Mouse (Mus musculus) heart, adult 8-10 months (tissue): Measurements from ENCODE around the gene Fblim1. TPM values are rescaled to one million over a fixed set of nuclear protein-coding genes. Genes with fewer than 3 reads are reported as not detected.

Experiments used
- DNase-seq: peaks from one replicate; pipeline ENCODE4 v3.0.0; 2022; ENCODE audit warnings: low spot score
- total RNA-seq, 4 experiments: library from RNA; stranded (reverse); gene quantifications; 2 replicates each; pipeline ENCODE4 v1.2.4; 2022

The Fblim1 gene
- total RNA-seq, 4 experiments from 2014 or later, result 221 to 281 (median 251) TPM

DNA sequence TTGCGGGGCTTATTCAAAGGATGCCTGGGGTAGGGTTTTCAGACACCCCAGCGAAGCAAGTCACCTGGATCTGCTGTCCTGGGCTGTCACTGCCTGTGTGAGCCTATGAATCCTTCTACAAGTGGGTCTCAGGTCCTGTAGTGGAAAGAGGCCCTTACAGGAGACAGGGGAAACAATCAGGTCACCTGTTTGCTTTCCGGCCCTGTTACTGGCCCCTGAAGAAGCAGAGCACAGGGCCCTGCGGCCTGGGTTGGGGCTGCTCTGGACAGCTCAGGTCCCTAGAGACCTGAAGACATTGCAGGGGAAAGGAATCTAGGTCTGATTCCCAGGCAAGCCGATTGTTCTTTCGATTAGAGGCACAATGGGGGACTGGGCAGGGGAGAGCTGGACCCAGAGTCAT is 5.5 kb downstream of the Fblim1 start:
- DNase-seq, result no peak

DNA sequence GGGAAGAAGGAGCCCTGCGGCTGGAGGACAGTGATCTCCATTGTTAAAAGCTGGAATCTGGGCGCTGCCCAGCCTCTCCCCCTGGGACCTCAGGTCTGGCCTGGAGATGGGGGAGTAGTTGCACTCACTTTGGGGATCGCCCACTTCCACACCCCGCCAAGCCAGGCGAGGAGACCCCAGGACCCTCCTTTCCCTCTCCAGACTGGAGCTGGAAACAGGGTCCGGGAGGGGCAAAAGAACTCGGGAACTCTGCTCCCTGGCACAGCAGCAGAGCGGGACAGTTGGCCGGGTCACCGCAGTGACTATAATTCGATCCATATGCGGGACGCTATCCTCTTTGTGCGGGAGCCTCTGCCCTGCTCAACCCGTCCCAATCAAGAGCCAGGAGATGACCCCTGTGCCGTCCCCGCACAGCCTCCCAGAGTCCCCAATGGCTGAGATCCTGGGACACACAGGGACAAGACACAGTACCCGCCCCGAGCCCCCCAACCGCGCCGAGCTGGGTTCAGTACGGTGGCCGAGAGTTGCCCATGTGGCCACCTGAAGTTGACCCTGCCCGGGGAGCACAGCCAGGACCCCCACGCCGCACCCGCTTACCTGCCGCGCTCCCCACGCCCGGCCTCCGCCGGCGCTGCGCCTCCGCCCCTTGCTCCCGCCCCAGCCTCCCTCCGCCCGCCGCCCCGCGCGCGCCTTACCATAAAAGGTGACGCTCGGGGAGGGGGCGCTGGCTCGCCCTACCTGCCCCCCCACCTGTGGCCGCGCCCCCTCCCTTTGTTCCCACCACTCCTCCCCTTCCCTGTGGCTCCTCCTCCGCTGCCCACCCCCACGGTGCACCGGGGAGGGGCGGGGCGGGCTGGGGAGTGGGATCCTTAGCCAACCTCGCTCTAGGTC is 6.4 kb downstream of the Fblim1 start:
- no peak for DNase-seq

- DNase-seq, result no peak
Observed at GRCm38 (mm10) chr4:141598894-141599250, 7.0 kb downstream of the Fblim1 start.

DNA sequence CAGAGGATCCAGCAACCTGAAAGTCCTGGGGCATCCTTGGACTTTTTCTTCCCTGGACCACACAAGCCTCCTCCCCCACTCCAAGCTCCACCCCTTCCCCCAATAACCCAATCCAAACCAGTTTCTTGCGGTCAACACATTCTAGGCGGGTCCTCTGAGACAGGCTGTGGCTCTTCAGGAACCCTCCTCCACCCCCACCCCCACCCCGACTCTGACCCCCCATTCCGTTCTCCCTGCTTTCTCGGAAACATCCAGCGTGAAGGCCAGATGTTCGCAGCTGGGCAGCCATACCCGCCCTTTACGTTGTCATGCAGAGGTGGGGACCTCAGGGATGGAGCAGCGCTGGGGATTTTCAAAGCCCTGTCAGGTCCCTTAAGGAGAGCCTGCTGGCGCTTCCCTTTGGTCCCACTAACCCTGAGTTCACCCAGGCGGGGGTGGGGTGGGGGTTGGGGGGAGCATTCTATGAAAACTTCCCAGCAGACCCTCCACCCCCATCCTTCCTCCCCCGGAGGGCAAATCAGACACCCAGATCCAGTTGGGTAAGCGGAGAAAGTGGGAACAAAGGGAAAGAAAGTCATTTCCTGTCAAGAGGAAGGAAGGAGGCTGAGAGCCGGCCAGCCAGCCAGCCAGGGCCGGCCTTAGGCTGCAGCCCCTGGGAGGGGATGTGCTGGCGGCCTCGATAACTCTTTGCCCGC is 7.5 kb downstream of the Fblim1 start:
- peak; percentile 60 for DNase-seq

DNA sequence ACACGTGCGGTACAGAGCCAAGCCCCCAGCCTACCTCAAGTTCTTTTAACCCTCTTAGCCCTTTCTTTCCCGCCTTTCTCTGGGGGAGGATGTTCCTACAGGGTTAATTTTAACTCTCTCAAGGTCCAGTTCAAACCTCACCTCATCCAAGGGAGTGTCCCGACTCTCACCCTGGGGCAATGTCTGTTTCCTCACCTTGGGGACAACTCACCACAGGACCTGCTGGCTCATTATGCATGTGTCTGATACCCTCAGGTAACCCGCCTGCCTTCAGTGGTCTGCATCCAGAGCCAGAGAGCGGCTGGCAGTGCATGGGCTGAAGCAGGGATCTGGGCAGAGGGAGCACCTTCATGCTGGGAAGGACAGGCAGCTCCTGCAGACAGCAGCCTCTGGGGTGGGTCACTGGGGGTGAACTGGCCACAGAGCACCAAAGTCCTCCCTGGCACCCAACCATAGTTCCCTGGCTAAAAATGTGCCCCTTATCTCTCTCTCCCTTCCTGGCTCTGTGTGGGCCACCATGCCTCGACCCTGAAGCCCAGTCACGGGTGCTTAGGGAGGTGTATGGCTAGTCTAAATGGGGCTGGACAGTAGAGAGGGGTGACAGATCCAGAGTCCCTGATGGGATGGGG is 9.1 kb downstream of the Fblim1 start:
- peak; percentile 53 for DNase-seq

DNA sequence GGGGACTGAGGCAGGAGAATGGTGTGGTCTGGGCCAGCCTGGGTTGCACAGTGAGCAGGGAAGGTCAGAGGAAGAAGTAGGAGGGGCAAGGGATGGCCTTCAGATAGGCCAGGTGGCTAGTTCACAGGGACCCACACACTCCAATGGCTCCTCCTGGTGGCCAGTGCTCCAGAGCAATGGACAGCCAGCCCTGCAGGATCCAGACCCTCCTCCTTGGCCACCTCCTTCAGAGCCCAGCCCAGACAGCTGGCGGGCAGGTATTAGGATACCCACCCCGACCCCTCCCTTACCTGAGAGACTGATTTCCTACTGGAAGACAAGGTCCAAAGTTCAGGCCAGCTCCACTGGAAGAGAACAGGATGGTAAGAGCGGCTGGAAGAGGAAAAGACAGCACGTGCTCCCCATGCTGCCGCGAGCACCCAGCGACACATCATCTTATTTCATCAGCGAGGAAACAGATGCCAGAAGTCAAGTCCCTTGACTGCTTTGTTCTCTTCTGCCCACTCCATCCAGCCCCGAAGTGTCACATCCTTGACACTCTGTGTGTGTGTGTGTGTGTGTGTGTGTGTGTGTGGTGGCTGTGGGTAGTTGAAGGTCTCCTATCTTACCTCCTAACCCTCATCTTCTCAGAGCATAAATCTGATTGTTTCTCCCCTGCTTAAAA is 10.2 kb downstream of the Fblim1 start:
- DNase-seq, result no peak

DNA sequence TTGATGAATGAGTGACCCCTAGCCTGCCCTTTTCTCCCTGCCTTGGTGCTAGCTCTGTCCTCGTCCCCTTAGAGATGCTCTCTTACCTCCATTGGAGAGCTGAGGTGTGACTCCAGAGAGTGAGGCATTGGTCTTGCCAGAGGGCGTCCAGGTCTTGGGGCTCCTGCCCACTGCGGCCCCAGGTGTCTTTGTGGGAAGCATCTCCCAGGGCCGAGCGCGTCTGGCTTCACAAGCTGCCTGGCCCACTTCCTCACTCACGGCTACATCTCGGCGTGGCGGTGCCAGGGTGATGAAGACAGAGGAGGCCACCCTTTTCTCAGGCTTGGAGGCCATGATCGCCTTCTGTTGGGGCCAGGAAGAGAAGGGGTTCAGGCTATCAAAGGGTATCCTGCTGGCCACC is 10.8 kb downstream of the Fblim1 start:
- no peak for DNase-seq

DNA sequence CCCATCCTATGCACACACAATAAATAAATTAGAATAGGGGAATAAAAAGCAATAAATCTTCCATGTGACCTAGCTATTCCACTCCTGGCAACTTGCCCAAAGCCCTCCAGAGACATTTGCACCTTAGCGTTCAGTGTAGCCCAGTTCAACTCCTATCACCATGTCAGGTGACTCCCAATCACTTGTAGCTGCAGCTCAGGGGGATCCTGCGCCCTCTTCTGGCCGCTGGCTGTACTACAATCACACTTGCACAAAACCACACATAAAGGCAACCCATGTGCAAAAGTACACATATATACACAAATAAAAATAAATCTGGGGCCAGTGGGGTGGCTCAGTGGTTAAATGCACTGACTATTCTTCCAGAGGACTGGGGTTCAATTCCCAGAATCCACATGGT is 14.3 kb downstream of the Fblim1 start:
- no peak for DNase-seq

DNA sequence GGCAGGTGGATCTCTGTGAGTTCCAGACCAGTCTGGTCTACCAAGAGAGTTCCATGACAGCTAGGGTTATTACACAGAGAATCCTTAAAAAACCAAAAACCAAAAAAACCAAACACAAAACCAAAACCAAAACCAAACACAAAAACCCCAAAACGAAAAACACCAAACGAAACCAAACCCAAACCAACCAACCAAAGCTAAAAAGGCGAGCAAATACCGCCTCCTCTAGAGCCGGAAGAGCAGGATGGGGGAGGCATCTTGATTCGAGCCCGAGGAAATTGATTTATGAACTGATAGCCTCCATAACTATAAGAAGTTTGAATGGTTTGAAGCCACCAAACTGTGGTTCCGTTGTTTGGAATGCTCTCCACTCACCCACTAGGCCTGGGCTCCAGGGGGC is 22.0 kb downstream of the Fblim1 start:
- DNase-seq, result no peak

GRCm38 (mm10) chr4:141581051-141581450 is 24.8 kb downstream of the Fblim1 start:
- no peak for DNase-seq

DNA sequence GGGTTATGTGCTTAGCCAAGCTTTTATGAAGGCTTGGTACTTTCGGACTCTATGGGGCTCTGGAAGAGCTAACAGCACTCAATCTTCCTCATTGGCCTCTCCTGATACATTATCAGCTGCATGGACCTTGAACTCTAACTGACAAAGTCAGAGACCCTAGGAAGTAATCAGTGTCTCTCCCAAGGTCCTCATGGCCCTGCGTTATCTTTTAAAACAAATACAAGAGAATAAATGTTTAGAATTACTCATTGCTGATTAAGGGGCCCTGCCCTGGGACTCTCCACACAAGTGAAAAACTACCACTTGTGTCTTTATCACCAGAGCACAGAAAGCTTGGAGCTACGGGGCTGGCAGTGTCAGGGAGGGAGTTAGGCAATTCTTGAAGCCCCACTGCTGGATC is 27.1 kb downstream of the Fblim1 start:
- no peak for DNase-seq

DNA sequence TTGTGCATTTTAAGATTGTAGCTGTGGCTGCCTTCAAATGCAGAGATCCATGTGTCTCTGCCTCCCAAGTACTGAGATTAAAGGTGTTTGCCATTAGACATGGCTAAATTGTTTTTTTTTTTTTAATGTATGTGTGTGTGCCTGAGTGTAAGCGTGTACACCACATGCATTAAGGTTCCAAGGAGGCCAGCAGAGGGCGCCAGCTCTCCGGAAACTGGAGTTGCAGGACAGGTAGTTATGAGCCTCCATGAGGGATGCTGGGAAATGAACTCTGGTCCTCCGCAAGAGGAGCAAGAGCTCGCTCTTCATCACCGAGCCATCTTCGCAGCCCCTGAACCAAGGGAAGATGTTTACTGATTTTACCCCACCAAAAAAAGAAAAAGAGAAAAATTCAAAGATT is 29.0 kb downstream of the Fblim1 start:
- no peak for DNase-seq

DNA sequence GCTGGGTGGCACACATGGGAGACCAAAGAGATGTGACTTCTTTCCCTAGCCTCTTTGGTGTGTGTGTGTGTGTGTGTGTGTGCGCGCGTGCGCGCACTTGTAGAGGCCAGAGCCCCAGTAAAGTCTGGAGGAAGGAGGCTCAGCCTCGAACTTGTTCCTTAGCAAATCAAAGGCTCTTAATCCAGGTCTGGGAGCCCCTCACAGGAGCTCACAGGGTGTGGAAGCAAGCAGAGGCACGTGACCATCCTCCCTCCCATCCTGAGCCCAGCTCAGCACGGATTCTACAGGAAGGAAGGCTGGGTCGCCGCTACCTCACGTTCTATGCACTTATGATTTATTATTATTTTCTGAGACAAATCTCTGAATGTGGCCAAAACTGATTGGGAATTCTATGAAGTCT is 29.5 kb downstream of the Fblim1 start:
- DNase-seq, result no peak

- DNase-seq, result peak; percentile 87
Observed at GRCm38 (mm10) chr4:141574789-141575702, 30.9 kb downstream of the Fblim1 start.

- no peak for DNase-seq
Observed at GRCm38 (mm10) chr4:141573359-141573966, 32.4 kb downstream of the Fblim1 start.

DNA sequence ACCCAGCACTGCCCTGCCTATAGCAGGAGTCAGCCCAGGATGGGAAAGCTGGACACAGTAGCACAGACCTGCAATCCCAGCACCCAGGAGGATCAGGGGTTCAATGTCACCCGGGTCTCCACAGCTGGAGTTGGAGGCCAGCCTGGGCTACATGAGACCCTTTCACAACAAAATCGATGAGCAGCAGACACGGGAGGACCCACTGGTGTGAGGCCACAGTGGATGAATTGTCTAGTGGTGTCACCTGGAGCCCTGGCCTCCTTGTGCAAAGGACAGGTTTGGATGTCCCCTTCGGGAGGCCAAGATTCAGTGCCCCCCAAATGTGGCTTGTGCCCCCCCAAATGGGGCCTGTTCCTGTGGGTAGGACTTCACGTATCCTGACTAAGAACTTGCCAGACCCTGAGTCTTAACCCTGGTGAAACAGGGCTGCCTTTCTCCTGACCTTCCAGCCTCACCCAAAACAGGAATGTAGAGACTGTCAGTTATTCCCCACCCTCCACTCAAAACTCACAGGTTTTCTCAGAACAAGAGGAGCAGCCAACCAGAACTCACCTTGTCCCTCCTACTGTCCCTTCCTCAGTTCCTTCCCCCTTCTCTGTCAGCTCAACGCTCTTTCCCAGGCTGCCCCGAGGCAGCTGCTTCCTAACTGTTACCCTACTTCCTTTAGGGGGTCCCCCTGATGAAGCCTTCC is 33.1 kb downstream of the Fblim1 start:
- no peak for DNase-seq

DNA sequence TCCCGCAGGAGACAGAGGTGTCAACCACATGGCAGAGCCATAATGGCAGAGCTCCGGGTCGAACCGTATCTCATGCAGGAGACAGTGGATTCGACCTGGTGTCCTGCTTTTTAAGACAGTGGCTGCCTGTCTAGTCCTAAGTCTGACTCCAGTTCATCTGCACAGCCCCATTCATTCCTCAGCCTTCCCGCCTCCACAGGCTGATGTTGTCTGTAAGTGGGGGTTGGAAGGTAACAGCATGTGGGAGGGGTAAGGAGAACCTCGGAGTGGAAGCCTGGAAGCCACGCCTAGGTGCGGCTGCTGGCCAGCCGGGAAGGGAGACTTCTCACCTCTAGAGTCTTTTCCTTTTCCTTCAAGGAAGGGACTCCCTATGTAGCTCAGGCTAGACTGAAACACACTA is 34.0 kb downstream of the Fblim1 start:
- no peak for DNase-seq

DNA sequence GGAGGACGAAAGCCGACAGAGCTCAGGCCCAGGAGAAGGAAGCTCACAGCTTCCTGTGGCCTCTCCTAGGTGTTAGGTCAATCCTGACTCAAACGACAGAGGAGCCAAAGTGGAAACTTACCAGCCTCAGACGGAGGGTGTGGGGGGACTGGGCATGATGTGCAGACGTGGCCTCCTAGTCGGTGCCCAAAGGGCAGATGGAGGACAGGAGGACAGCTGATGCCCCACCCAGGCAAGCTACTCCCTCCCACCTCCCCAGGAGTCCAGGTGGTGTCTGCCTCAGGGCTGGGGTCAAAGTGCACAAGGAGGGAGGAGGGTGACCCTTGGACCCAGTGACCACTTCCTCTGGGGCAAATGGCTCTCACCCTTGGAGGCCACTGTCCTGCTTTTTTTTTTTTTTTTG is 34.6 kb downstream of the Fblim1 start:
- DNase-seq, result peak; percentile 29

DNA sequence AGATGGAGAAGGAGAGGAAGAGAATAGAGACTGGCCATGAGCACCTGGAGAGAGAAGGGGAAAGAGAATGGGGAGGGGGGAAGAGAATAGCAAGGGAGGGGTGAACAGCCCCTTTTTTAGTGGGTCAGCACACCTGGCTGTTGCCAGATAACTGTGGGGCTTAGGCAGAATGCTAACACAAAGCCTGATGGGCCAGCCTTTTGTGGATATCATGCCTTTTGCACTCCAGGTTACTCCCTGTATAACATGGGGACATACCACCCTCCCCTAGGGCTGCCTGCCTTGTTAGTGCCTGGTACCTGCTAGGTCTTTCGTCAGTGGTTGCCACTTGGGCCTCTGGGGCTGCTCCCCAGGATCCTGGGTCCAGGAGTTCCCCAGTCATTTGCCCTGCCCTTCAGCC is 35.1 kb downstream of the Fblim1 start:
- DNase-seq, result no peak

GRCm38 (mm10) chr4:141570004-141570403 is 35.9 kb downstream of the Fblim1 start:
- peak; percentile 79 for DNase-seq
